Mouse (Mus musculus): ENCODE measurements around the gene Xpnpep1.

- TF ChIP-seq POLR2A (IDR thresholded peaks at IDR 0.05; ENCODE audit: borderline replicate concordance, extremely low read depth, low read depth, low read length), result no peak
- TF ChIP-seq CTCF (IDR thresholded peaks at IDR 0.05; ENCODE audit: insufficient read depth, low read length), result no peak
These were observed 73.7 kb downstream of the Xpnpep1 start for GRCm38 (mm10) chr19:52966339-52966738.
